Mouse (Mus musculus) lung, postnatal 25 days (tissue): ENCODE data around the gene Dnttip2.

Experiments
- DNase-seq: peaks from one replicate; pipeline ENCODE4 v3.0.0; 2022; ENCODE audit warnings: low spot score

Gene Dnttip2

DNA sequence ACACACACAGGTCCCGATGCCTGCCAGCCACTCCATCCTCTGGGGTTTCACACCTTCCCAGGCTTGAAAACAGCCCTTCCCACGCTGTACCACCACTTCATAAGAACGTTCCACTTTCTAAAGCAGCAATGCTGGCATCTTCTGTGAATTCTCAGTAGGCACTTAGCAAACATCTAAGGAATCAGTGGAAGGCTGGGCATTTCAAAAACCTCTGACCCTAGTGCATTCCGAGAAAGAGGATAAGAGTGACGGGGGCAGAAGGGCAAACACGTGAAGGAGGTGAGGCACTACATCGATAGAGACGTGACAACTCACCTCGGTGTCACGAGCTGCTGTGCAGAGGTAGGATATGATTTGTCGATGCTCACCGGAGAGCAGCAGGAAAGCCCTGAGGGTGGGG is 56.3 kb downstream of the Dnttip2 start:
- DNase-seq = no peak

DNA sequence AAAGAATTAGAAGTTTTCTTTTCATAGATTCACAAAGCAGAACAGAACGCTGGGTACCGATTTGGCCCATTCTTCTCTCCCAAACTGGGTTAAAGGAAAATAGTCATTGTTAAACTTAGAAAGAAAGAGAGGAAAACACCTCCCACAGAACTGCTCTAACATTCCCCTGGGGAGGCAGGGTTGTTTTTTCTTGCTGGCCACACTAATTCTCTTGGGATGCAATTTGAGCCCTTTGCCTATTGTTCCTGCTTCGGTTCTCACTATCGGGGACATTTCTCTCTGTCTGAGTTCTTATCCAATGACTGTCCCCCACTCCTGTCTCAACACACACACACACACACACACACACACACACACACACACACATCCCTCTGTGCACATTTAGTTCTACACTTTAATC is 59.3 kb downstream of the Dnttip2 start:
- no peak for DNase-seq

GRCm38 (mm10) chr3:122333902-122334301 is 59.7 kb downstream of the Dnttip2 start:
- DNase-seq = no peak

DNA sequence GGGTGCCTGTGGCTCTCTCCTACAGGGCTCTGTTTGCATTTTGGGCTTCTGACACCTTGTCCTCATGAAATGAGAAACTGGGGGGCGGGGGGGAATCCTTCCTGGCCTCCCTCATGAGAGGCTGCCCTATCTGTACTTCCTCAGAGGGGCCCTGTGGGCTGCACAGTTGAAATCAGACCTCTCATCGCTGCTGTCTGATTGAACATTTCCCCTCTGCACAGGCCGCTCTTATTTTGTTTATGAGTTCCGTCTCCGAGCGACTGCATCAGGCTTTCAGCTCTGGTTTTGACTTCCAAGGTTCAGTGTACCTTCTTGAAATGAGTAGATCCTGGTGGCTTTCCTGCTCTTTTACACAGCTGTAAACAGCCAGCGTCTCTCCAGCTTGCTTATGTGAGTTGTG is 60.2 kb downstream of the Dnttip2 start:
- no peak for DNase-seq
